Mouse (Mus musculus): ENCODE data around the gene Fbxo24.

- TF ChIP-seq POLR2A (IDR thresholded peaks at IDR 0.05; ENCODE audit: low read depth, low read length) = no peak
- TF ChIP-seq CTCF (IDR thresholded peaks at IDR 0.05; ENCODE audit: extremely low read depth, insufficient read depth, insufficient read length, insufficient replicate concordance) = no peak
These were observed 60.5 kb downstream of the Fbxo24 start for GRCm38 (mm10) chr5:137568223-137568798.

All from spleen, adult 2 months (tissue).